ENCODE assay signal across 18 mouse cellular contexts in genomic region chr11:54812314-54812713, GRCm38 (mm10). TPM values are rescaled to one million over a fixed set of nuclear protein-coding genes. Genes with fewer than 3 reads are reported as not detected.
DNase-seq lines count a peak whose midpoint lies in the region; ATAC-seq and TF ChIP-seq lines count a peak whose summit lies in the region.
"Had no signal": no experiment of that assay in that cellular context is flagged by ENCODE, and none has a peak within 500 bp of the region (broad histone marks: within the 10 kb centered on the region; RNA-seq: fewer than 3 reads in every experiment).

No protein-coding gene starts in this region.

- H3K4me3 ChIP-seq in forebrain, embryonic 11.5 days (ENCODE audit: low read depth, low read length), result no peak overlapping the region
- no peak overlapping the region for H3K4me3 ChIP-seq in forebrain, postnatal 0 days (ENCODE audit: low read depth, low read length)
- H3K4me3 ChIP-seq in forebrain, embryonic 15.5 days, result no peak overlapping the region
- no peak overlapping the region for H3K4me3 ChIP-seq in midbrain, embryonic 13.5 days (replicated peaks)
- H3K4me3 ChIP-seq in liver, embryonic 12.5 days, result no peak overlapping the region
- H3K4me3 ChIP-seq: heart, embryonic 10.5 days had no signal

- no peak for TF ChIP-seq POLR2A in brain, embryonic 14.5 days (IDR thresholded peaks at IDR 0.05; ENCODE audit: borderline replicate concordance, extremely low read depth, insufficient read depth, insufficient read length, poor library complexity, severe bottlenecking)

- WGBS in forebrain, embryonic 11.5 days, result 47% methylated on average over 4 of the region's 4 CpGs
- WGBS in forebrain, postnatal 0 days, result 31% methylated on average over 4 of the region's 4 CpGs
- WGBS in forebrain, embryonic 15.5 days, result 32% methylated on average over 4 of the region's 4 CpGs
- WGBS in midbrain, embryonic 13.5 days, result 20% methylated on average over 4 of the region's 4 CpGs
- 69% methylated on average over 4 of the region's 4 CpGs for WGBS in liver, embryonic 12.5 days (ENCODE audit: insufficient replicate concordance)

- no peaks in the 10 kb centered on the region for H3K36me3 ChIP-seq in forebrain, embryonic 11.5 days (ENCODE audit: control insufficient read depth, insufficient read depth, low read length)
- H3K36me3 ChIP-seq in forebrain, postnatal 0 days (ENCODE audit: insufficient read depth), result no peaks in the 10 kb centered on the region
- no peaks in the 10 kb centered on the region for H3K36me3 ChIP-seq in forebrain, embryonic 15.5 days
- no peaks in the 10 kb centered on the region for H3K36me3 ChIP-seq in midbrain, embryonic 13.5 days
- no peaks in the 10 kb centered on the region for H3K36me3 ChIP-seq in liver, embryonic 12.5 days
- H3K36me3 ChIP-seq: heart, embryonic 10.5 days had no signal

- H3K4me2 ChIP-seq in forebrain, embryonic 11.5 days (ENCODE audit: low read depth, low read length, severe bottlenecking), result peak overlapping the region; percentile 11; the same call in 1 of the 2 replicates
- no peak overlapping the region for H3K4me2 ChIP-seq in forebrain, postnatal 0 days (ENCODE audit: low read depth)
- H3K4me2 ChIP-seq in forebrain, embryonic 15.5 days (replicated peaks), result no peak overlapping the region
- no peak overlapping the region for H3K4me2 ChIP-seq in midbrain, embryonic 13.5 days (replicated peaks)
- no peak overlapping the region for H3K4me2 ChIP-seq in liver, embryonic 12.5 days

- ATAC-seq in forebrain, embryonic 11.5 days (replicated peaks; ENCODE audit: low FRiP score), result peak; percentile 60; the same call in 1 of the 2 replicates
- no peak; the same call in 1 of the 2 replicates for ATAC-seq in forebrain, postnatal 0 days
- no peak for ATAC-seq in forebrain, embryonic 15.5 days (replicated peaks)
- ATAC-seq in midbrain, embryonic 13.5 days, result 0 out of 2 replicates have a peak, but pooled peaks have one; percentile 47
- ATAC-seq in liver, embryonic 12.5 days, result no peak

- DNase-seq in forebrain, embryonic 11.5 days (ENCODE audit: low spot score), result no peak
- no peak for DNase-seq in forebrain, postnatal 0 days
- peak; percentile 44 for DNase-seq in brain, embryonic 14.5 days (ENCODE audit: low read depth)
- no peak for DNase-seq in kidney, postnatal 10 days
- DNase-seq in kidney, adult 9 months, result no peak
- DNase-seq: adrenal gland, postnatal 14 days; cerebellum, postnatal 25 days; gastrocnemius, postnatal 36 days; heart, postnatal 36 days; kidney, adult 11 months; kidney, postnatal 36 days; lung, postnatal 10 days had no signal

- H3K27me3 ChIP-seq in forebrain, embryonic 11.5 days (ENCODE audit: control insufficient read depth, insufficient read depth, low read length), result no peaks in the 10 kb centered on the region
- no peaks in the 10 kb centered on the region for H3K27me3 ChIP-seq in forebrain, postnatal 0 days (ENCODE audit: insufficient read depth, low read length)
- H3K27me3 ChIP-seq in forebrain, embryonic 15.5 days, result no peaks in the 10 kb centered on the region
- H3K27me3 ChIP-seq in midbrain, embryonic 13.5 days, result no peaks in the 10 kb centered on the region
- H3K27me3 ChIP-seq in liver, embryonic 12.5 days (replicated peaks), result peaks cover 6% of the 10 kb centered on the region; the same call in 1 of the 2 replicates
- H3K27me3 ChIP-seq: CH12.LX had no signal

- H3K9me3 ChIP-seq in forebrain, embryonic 11.5 days (ENCODE audit: control insufficient read depth, low read length), result no peaks in the 10 kb centered on the region
- no peaks in the 10 kb centered on the region for H3K9me3 ChIP-seq in forebrain, postnatal 0 days (ENCODE audit: low read length)
- no peaks in the 10 kb centered on the region for H3K9me3 ChIP-seq in forebrain, embryonic 15.5 days
- no peaks in the 10 kb centered on the region for H3K9me3 ChIP-seq in midbrain, embryonic 13.5 days
- H3K9me3 ChIP-seq in liver, embryonic 12.5 days (replicated peaks), result no peaks in the 10 kb centered on the region
- H3K9me3 ChIP-seq: heart, embryonic 10.5 days had no signal

- no peak overlapping the region; the same call in 1 of the 2 replicates for H3K9ac ChIP-seq in forebrain, embryonic 11.5 days (ENCODE audit: low read length)
- H3K9ac ChIP-seq in forebrain, postnatal 0 days, result no peak overlapping the region
- no peak overlapping the region for H3K9ac ChIP-seq in forebrain, embryonic 15.5 days (replicated peaks)
- H3K9ac ChIP-seq in midbrain, embryonic 13.5 days (replicated peaks), result no peak overlapping the region
- no peak overlapping the region for H3K9ac ChIP-seq in liver, embryonic 12.5 days
- H3K9ac ChIP-seq: liver, embryonic 14.5 days had no signal

- no peak for TF ChIP-seq CTCF in forebrain, postnatal 0 days (IDR thresholded peaks at IDR 0.05; ENCODE audit: low read depth)
- TF ChIP-seq CTCF in brain, embryonic 14.5 days (IDR thresholded peaks at IDR 0.05; ENCODE audit: borderline replicate concordance, extremely low read depth, insufficient read depth, insufficient read length), result no peak

- peak overlapping the region; percentile 90 for H3K27ac ChIP-seq in forebrain, embryonic 11.5 days (ENCODE audit: low read depth, low read length)
- H3K27ac ChIP-seq in forebrain, postnatal 0 days (ENCODE audit: low read depth, low read length), result no peak overlapping the region
- H3K27ac ChIP-seq in forebrain, embryonic 15.5 days (replicated peaks), result 0 out of 2 replicates have a peak overlapping the region, but pooled peaks have one; percentile 55
- peak overlapping the region; percentile 73 for H3K27ac ChIP-seq in midbrain, embryonic 13.5 days
- H3K27ac ChIP-seq in liver, embryonic 12.5 days, result no peak overlapping the region
- H3K27ac ChIP-seq: heart, embryonic 10.5 days; liver, embryonic 14.5 days had no signal

- H3K4me1 ChIP-seq in forebrain, embryonic 11.5 days (replicated peaks; ENCODE audit: control insufficient read depth, insufficient read depth, low read length), result peaks cover 13% of the 10 kb centered on the region; the same call in 1 of the 2 replicates
- peaks cover 8% of the 10 kb centered on the region; the same call in 1 of the 2 replicates for H3K4me1 ChIP-seq in forebrain, postnatal 0 days (ENCODE audit: insufficient read depth)
- H3K4me1 ChIP-seq in forebrain, embryonic 15.5 days, result peaks cover 11% of the 10 kb centered on the region
- H3K4me1 ChIP-seq in midbrain, embryonic 13.5 days (replicated peaks), result peaks cover 28% of the 10 kb centered on the region
- peaks cover under 1% of the 10 kb centered on the region; the same call in 1 of the 2 replicates for H3K4me1 ChIP-seq in liver, embryonic 12.5 days

RNA-seq across cellular contexts. Expression of gene Cdc42se2, which starts 24.8 kb away (rescaled TPM):
- polyA plus RNA-seq in forebrain, embryonic 11.5 days (2014; fragmentation: Nextera tagmentation; extraction: Ambion mirVana), result 221 and 230 TPM in 2 replicates
- total RNA-seq in forebrain, postnatal 0 days (2014; rRNA removed), result 137 and 150 TPM in 2 replicates
- 121 and 137 TPM in 2 replicates for polyA plus RNA-seq in forebrain, postnatal 0 days (2015; fragmentation: Nextera tagmentation; extraction: Ambion mirVana)
- 118 and 144 TPM in 2 replicates for polyA plus RNA-seq in brain, embryonic 14.5 days (2012; rRNA removed)
- 188 and 196 TPM in 2 replicates for polyA plus RNA-seq in forebrain, embryonic 15.5 days (2015; fragmentation: Nextera tagmentation; extraction: Ambion mirVana)
- polyA plus RNA-seq in midbrain, embryonic 13.5 days (2015; fragmentation: Nextera tagmentation; extraction: Ambion mirVana), result 205 and 209 TPM in 2 replicates
- polyA plus RNA-seq in liver, embryonic 12.5 days (2016; fragmentation: Nextera tagmentation; extraction: Ambion mirVana), result 28.0 and 28.5 TPM in 2 replicates

RNA-seq across cellular contexts. Expression of gene Lyrm7, which starts 48.4 kb away (rescaled TPM):
- polyA plus RNA-seq in forebrain, embryonic 11.5 days (2014; fragmentation: Nextera tagmentation; extraction: Ambion mirVana), result 6.4 and 8.6 TPM in 2 replicates
- 4.0 and 7.1 TPM in 2 replicates for total RNA-seq in forebrain, postnatal 0 days (2014; rRNA removed)
- 11.3 and 12.2 TPM in 2 replicates for polyA plus RNA-seq in forebrain, postnatal 0 days (2015; fragmentation: Nextera tagmentation; extraction: Ambion mirVana)
- polyA plus RNA-seq in brain, embryonic 14.5 days (2012; rRNA removed), result 6.5 and 7.6 TPM in 2 replicates
- 12.9 and 13.9 TPM in 2 replicates for polyA plus RNA-seq in forebrain, embryonic 15.5 days (2015; fragmentation: Nextera tagmentation; extraction: Ambion mirVana)
- polyA plus RNA-seq in midbrain, embryonic 13.5 days (2015; fragmentation: Nextera tagmentation; extraction: Ambion mirVana), result 7.1 and 11.2 TPM in 2 replicates
- polyA plus RNA-seq in liver, embryonic 12.5 days (2016; fragmentation: Nextera tagmentation; extraction: Ambion mirVana), result 6.7 and 7.6 TPM in 2 replicates

RNA-seq across cellular contexts. Expression of gene Hint1, which starts 53.9 kb away (rescaled TPM):
- 633 and 702 TPM in 2 replicates for polyA plus RNA-seq in forebrain, embryonic 11.5 days (2014; fragmentation: Nextera tagmentation; extraction: Ambion mirVana)
- total RNA-seq in forebrain, postnatal 0 days (2014; rRNA removed), result 622 and 776 TPM in 2 replicates
- 1,041 and 1,347 TPM in 2 replicates for polyA plus RNA-seq in forebrain, postnatal 0 days (2015; fragmentation: Nextera tagmentation; extraction: Ambion mirVana)
- 711 and 924 TPM in 2 replicates for polyA plus RNA-seq in brain, embryonic 14.5 days (2012; rRNA removed)
- polyA plus RNA-seq in forebrain, embryonic 15.5 days (2015; fragmentation: Nextera tagmentation; extraction: Ambion mirVana), result 778 and 784 TPM in 2 replicates
- 703 and 771 TPM in 2 replicates for polyA plus RNA-seq in midbrain, embryonic 13.5 days (2015; fragmentation: Nextera tagmentation; extraction: Ambion mirVana)
- 479 and 518 TPM in 2 replicates for polyA plus RNA-seq in liver, embryonic 12.5 days (2016; fragmentation: Nextera tagmentation; extraction: Ambion mirVana)

Comparison
In these comparisons a context has a peak if more than half of its experiments do, and no peak if none do; other contexts are left out.
1. ATAC-seq: peak in forebrain, embryonic 11.5 days (single experiment) and midbrain, embryonic 13.5 days (single experiment); none in forebrain, postnatal 0 days (single experiment), forebrain, embryonic 15.5 days (single experiment) and liver, embryonic 12.5 days (single experiment).
2. H3K27ac ChIP-seq: peak in forebrain, embryonic 11.5 days (single experiment), forebrain, embryonic 15.5 days (single experiment) and midbrain, embryonic 13.5 days (single experiment); none in forebrain, postnatal 0 days (single experiment) and liver, embryonic 12.5 days (single experiment).